Mouse (Mus musculus) gonadal fat pad, adult 2 months (tissue): ENCODE measurements around the gene Alox15. TPM values are rescaled to one million over a fixed set of nuclear protein-coding genes. Genes with fewer than 3 reads are reported as not detected.

Experiments used
- DNase-seq: peaks from one replicate; pipeline ENCODE4 v3.0.0-alpha.2; 2012; ENCODE audit warnings: low read depth
- polyA plus RNA-seq: library from polyadenylated mRNA; depleted of rRNA; stranded (reverse); fragments of >200 nt; gene quantifications from 2 replicates; pipeline ENCODE4 v1.2.3, GENCODE M21; 2012; rRNA removed

The Alox15 gene
- polyA plus RNA-seq, 1 experiment, result 5.8 TPM

GRCm38 (mm10) chr11:70308296-70308695 lies 43.5 kb downstream of the Alox15 start:
- no peak for DNase-seq

DNA sequence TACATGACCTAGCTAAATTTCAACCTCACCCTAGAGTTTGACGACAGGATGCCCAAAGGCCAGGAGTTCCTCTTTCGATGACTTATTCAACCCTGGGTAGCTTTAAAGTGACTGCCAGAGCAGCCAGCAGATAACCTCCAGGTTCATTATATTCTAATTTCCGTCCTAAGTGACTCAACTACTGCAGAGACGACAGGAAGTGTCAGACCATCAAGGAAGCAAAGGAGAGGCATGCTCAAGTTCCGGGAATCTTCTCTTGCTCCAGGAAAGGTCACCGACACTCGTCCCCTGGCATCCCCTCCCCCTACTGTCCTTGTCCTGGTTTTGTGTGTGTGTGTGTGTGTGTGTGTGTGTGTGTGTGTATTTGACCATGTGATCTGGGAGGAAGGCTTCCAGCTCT lies 45.7 kb downstream of the Alox15 start:
- no peak for DNase-seq

DNA sequence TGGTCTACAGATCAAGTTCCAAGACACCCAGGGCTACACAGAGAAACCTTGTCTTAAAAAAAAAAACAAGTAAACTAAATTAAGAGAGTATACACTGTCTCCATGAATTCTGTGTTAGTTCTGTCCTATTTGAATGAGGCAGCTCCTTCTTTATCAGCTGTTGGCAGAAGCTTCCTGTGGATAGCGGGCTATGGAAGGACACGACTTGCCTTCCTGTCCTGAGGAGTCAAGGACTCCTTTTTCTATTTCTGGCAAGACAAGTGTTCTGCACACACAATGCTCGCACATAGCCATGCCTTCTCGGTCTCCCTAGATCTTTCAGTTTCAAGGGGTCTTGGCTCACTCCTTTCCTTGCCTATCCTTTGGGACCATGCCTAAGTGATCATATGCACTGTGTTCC lies 49.5 kb downstream of the Alox15 start:
- no peak for DNase-seq

GRCm38 (mm10) chr11:70297836-70298454 lies 53.9 kb downstream of the Alox15 start:
- DNase-seq, result no peak

DNA sequence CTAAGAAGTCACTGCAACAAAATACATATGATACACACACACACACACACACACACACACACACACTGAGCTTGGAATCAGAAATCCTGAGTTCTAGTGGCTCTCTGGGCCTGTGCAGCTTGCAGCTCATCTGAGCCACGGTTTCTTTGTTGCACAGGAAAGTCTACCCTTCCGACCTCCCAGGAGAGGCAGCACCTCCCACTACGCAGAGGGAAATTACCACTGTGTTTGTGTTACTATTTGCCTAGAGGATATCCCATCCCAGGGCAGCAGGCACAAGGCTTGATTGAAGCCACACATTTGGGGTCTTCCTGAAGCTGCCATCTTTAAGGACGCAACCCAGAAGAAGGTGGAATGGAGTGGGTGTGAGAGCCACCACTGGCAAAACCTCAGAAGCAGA lies 54.4 kb downstream of the Alox15 start:
- DNase-seq, result no peak

Other genes with a start within 250 kb of the Alox15 start
- 14.1 and 33.9 TPM in 2 replicates for gene Mgl2, start 221.7 kb downstream of the Alox15 start, polyA plus RNA-seq
- gene Clec10a, start 195.8 kb downstream of the Alox15 start, polyA plus RNA-seq, result 19.1 and 24.5 TPM in 2 replicates
- gene Slc16a11, start 139.3 kb downstream of the Alox15 start, polyA plus RNA-seq, result 30.7 and 42.7 TPM in 2 replicates
- gene Slc16a13, start 131.0 kb downstream of the Alox15 start, polyA plus RNA-seq, result 22.1 and 30.3 TPM in 2 replicates
- gene Bcl6b, start 122.2 kb downstream of the Alox15 start, polyA plus RNA-seq, result 8.1 and 9.1 TPM in 2 replicates
- 61.6 and 71.7 TPM in 2 replicates for gene 0610010K14Rik, start 114.1 kb downstream of the Alox15 start, polyA plus RNA-seq
- gene Gm21988, start 112.2 kb downstream of the Alox15 start, polyA plus RNA-seq, result 7.6 and 11.2 TPM in 2 replicates
- 341 and 367 TPM in 2 replicates for gene Rnasek, start 112.2 kb downstream of the Alox15 start, polyA plus RNA-seq
- gene Alox12, start 96.7 kb downstream of the Alox15 start, polyA plus RNA-seq, result 26.5 and 31.6 TPM in 2 replicates
- 2.2 and 3.1 TPM in 2 replicates for gene Alox12e, start 29.4 kb downstream of the Alox15 start, polyA plus RNA-seq
- 15.2 and 16.4 TPM in 2 replicates for gene Pelp1, start 58.0 kb upstream of the Alox15 start, polyA plus RNA-seq
- 58.5 and 60.4 TPM in 2 replicates for gene Arrb2, start 80.6 kb upstream of the Alox15 start, polyA plus RNA-seq
- 19.4 and 21.9 TPM in 2 replicates for gene Med11, start 99.9 kb upstream of the Alox15 start, polyA plus RNA-seq
- 3.3 and 4.8 TPM in 2 replicates for gene Zmynd15, start 107.4 kb upstream of the Alox15 start, polyA plus RNA-seq
- gene Cxcl16, start 108.0 kb upstream of the Alox15 start, polyA plus RNA-seq, result 15.4 and 16.9 TPM in 2 replicates
- gene Tm4sf5, start 153.2 kb upstream of the Alox15 start, polyA plus RNA-seq, result 0.84 and 1.7 TPM in 2 replicates
- gene Vmo1, start 162.6 kb upstream of the Alox15 start, polyA plus RNA-seq, result 0.29 TPM in 1 of 2 replicates, not detected in the other
- gene Gltpd2, start 167.2 kb upstream of the Alox15 start, polyA plus RNA-seq, result 0.36 TPM in 1 of 2 replicates, not detected in the other
- gene Psmb6, start 173.3 kb upstream of the Alox15 start, polyA plus RNA-seq, result 382 and 410 TPM in 2 replicates
- not detected in 2 replicates for gene Gm40193, start 180.9 kb upstream of the Alox15 start, polyA plus RNA-seq
- gene Pld2, start 188.0 kb upstream of the Alox15 start, polyA plus RNA-seq, result 27.0 and 28.1 TPM in 2 replicates
- 78.8 and 86.9 TPM in 2 replicates for gene Mink1, start 210.8 kb upstream of the Alox15 start, polyA plus RNA-seq